Mouse (Mus musculus) heart, embryonic 12.5 days (tissue): ENCODE results near the gene Uqcc1. TPM values are rescaled to one million over a fixed set of nuclear protein-coding genes. Genes with fewer than 3 reads are reported as not detected.
"Not testable (repeated sequence)": the region's sequence is repeated elsewhere in the genome, so short reads cannot be mapped to it uniquely, and the experiment has no call there.

Source experiments
- ATAC-seq: fragments of 200-750 bp; cut with Nextera tagmentation; 2 replicates; pipeline ENCODE4 v1.8.0; 2017; ENCODE audit warnings: moderate TSS enrichment, moderate library complexity; ENCODE audit not compliant: insufficient number of reproducible peaks, low FRiP score
- H3K27ac ChIP-seq: fragments of 300-500 bp; sonication (generic); 2 replicates; pipeline ENCODE4 v1.5.1; 2016; ENCODE audit warnings: mild to moderate bottlenecking, moderate library complexity; ENCODE audit not compliant: poor library complexity, severe bottlenecking
- H3K27me3 ChIP-seq: fragments of 300-500 bp; sonication (generic); replicated peaks from 2 replicates; pipeline ENCODE4 v1.6.1; 2016; ENCODE audit warnings: mild to moderate bottlenecking, moderate library complexity
- H3K36me3 ChIP-seq: fragments of 300-500 bp; sonication (generic); 2 replicates; pipeline ENCODE4 v1.6.1; 2016; ENCODE audit warnings: mild to moderate bottlenecking, moderate library complexity
- H3K4me1 ChIP-seq: fragments of 300-500 bp; sonication (generic); replicated peaks from 2 replicates; pipeline ENCODE4 v1.6.1; 2016; ENCODE audit warnings: mild to moderate bottlenecking
- H3K4me2 ChIP-seq: fragments of 300-500 bp; sonication (generic); 2 replicates; pipeline ENCODE4 v1.6.1; 2016; ENCODE audit warnings: mild to moderate bottlenecking, moderate library complexity
- H3K4me3 ChIP-seq: fragments of 300-500 bp; sonication (generic); 2 replicates; pipeline ENCODE4 v1.5.1; 2016; ENCODE audit warnings: mild to moderate bottlenecking
- H3K9ac ChIP-seq: fragments of 300-500 bp; sonication (generic); 2 replicates; pipeline ENCODE4 v1.6.1; 2016; ENCODE audit warnings: mild to moderate bottlenecking, moderate library complexity
- H3K9me3 ChIP-seq: fragments of 300-500 bp; sonication (generic); replicated peaks from 2 replicates; pipeline ENCODE4 v1.6.1; 2016; ENCODE audit warnings: mild to moderate bottlenecking, moderate library complexity
- WGBS: fragments of 180-500 bp; shearing (Covaris S2); methylation state at CpG from one replicate; pipeline ENCODE4 v1.1.7; 2016; 5-methylcytosine and 5-hydroxymethylcytosine counted together
- polyA plus RNA-seq: library from polyadenylated mRNA; unstranded; fragments of >200 nt; fragmentation: Nextera tagmentation; extraction: Ambion mirVana; gene quantifications from 2 replicates; pipeline ENCODE4 v1.2.1, GENCODE M21; 2016

The Uqcc1 gene
- polyA plus RNA-seq, 1 experiment from 2014 or later = 110 TPM

DNA sequence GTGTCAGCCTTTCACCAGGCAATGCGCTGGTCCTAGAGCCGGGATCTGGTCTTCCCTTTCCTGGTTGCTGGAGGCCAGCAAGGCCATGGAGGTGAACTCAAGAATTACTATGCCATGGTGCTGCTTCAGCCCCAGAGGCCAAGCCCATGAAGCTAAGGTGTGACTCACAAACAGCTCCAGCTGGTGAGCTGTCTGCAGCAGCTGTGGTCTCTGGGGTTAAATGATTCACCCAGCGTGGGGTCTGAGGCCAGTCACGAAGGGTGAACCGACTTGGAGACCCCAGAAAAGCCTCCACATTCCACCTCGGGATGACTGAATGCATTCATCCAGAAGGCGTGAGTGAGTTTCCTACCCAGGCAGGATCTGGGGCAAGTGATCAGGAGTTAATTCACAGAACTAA lies 80.0 kb downstream of the Uqcc1 start:
- no peak for ATAC-seq
- no peaks in the 10 kb centered on the region for H3K4me1 ChIP-seq
- WGBS = 83% methylated on average over 7 of the region's 7 CpGs
- no peak overlapping the region for H3K4me2 ChIP-seq
- no peak overlapping the region for H3K4me3 ChIP-seq
- no peak overlapping the region for H3K9ac ChIP-seq
- H3K36me3 ChIP-seq = peaks cover 88% of the 10 kb centered on the region
- H3K27me3 ChIP-seq = no peaks in the 10 kb centered on the region
- H3K27ac ChIP-seq = no peak overlapping the region
- H3K9me3 ChIP-seq = no peaks in the 10 kb centered on the region

GRCm38 (mm10) chr2:155849464-155849863 lies 80.6 kb downstream of the Uqcc1 start:
- WGBS = 59% methylated on average over 7 of the region's 7 CpGs
- Histone ChIP-seq H3K27ac (no peak overlapping the region), H3K4me3 (no peak overlapping the region), H3K4me1 (no peaks in the 10 kb centered on the region), H3K9me3 (no peaks in the 10 kb centered on the region), H3K9ac (no peak overlapping the region), H3K27me3 (no peaks in the 10 kb centered on the region), H3K4me2 (no peak overlapping the region), H3K36me3 (peaks cover 88% of the 10 kb centered on the region)
- ATAC-seq = no peak

GRCm38 (mm10) chr2:155848291-155848690 lies 81.8 kb downstream of the Uqcc1 start:
- H3K9me3 ChIP-seq = no peaks in the 10 kb centered on the region
- peaks cover 79% of the 10 kb centered on the region for H3K36me3 ChIP-seq
- no peak for ATAC-seq
- no peak overlapping the region for H3K27ac ChIP-seq
- 32% methylated on average over 6 of the region's 6 CpGs for WGBS
- H3K27me3 ChIP-seq = no peaks in the 10 kb centered on the region
- no peak overlapping the region for H3K9ac ChIP-seq
- no peak overlapping the region for H3K4me3 ChIP-seq
- H3K4me1 ChIP-seq = no peaks in the 10 kb centered on the region
- no peak overlapping the region for H3K4me2 ChIP-seq

- no peak overlapping the region for H3K4me2 ChIP-seq
- no peaks in the 10 kb centered on the region for H3K27me3 ChIP-seq
- no peaks in the 10 kb centered on the region for H3K9me3 ChIP-seq
- H3K27ac ChIP-seq = no peak overlapping the region
- ATAC-seq = no peak
- WGBS = 79% methylated on average over 8 of the region's 8 CpGs
- H3K36me3 ChIP-seq = peaks cover 65% of the 10 kb centered on the region
- no peaks in the 10 kb centered on the region for H3K4me1 ChIP-seq
- no peak overlapping the region for H3K4me3 ChIP-seq
- no peak overlapping the region for H3K9ac ChIP-seq
Observed at GRCm38 (mm10) chr2:155846930-155847329, 83.2 kb downstream of the Uqcc1 start.

GRCm38 (mm10) chr2:155838961-155839360 lies 91.1 kb downstream of the Uqcc1 start:
- Histone ChIP-seq H3K9ac (no peak overlapping the region), H3K4me3 (no peak overlapping the region), H3K27ac (no peak overlapping the region), H3K4me2 (no peak overlapping the region), H3K36me3 (no peaks in the 10 kb centered on the region), H3K27me3 (peaks cover 24% of the 10 kb centered on the region), H3K9me3 (no peaks in the 10 kb centered on the region), H3K4me1 (no peaks in the 10 kb centered on the region)
- ATAC-seq = no peak
- 74% methylated on average over 4 of the region's 4 CpGs for WGBS

GRCm38 (mm10) chr2:155837961-155838360 lies 92.1 kb downstream of the Uqcc1 start:
- no peak overlapping the region for H3K4me3 ChIP-seq
- ATAC-seq = no peak
- H3K4me2 ChIP-seq = no peak overlapping the region
- H3K9me3 ChIP-seq = no peaks in the 10 kb centered on the region
- 38% methylated on average over 3 of the region's 3 CpGs for WGBS
- H3K4me1 ChIP-seq = no peaks in the 10 kb centered on the region
- H3K27ac ChIP-seq = no peak overlapping the region
- no peak overlapping the region for H3K9ac ChIP-seq
- no peaks in the 10 kb centered on the region for H3K36me3 ChIP-seq
- H3K27me3 ChIP-seq = peaks cover 28% of the 10 kb centered on the region

DNA sequence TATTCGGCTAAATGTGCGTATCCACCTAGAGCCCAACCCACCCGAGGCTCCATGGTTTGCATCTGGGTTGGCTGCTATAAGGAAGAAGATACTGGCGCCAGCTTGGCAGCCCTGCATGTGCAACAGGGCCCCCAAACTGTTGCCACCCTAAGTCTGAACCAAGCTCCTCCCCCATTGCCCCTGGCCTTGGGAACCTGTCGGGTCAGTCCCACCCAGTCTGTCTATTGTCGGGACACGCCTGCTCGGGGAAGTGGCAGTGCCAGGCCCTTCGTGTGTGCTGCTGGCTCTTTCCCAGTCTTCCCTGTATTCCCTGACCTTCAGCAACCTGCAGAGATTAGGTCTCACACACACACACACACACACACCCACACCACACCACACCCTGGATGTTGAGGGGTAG lies 95.4 kb downstream of the Uqcc1 start, which contains the start of gene Fam83c:
TSS of gene Fam83c (minus strand) at position 123 of the 400 bp plus-strand sequence.
- no peak within 1 kb of the TSS for H3K27ac ChIP-seq
- no peaks in the 10 kb centered on the region for H3K4me1 ChIP-seq
- H3K9me3 ChIP-seq = no peaks in the 10 kb centered on the region
- ATAC-seq = no peak
- H3K36me3 ChIP-seq = no peaks in the 10 kb centered on the region
- 53% methylated on average over 9 of the region's 9 CpGs for WGBS
- no peak within 1 kb of the TSS for H3K4me3 ChIP-seq
- H3K27me3 ChIP-seq = peaks cover 25% of the 10 kb centered on the region
- no peak within 1 kb of the TSS for H3K4me2 ChIP-seq
- no peak within 1 kb of the TSS for H3K9ac ChIP-seq

- 67% methylated on average over 1 of the region's 1 CpGs for WGBS
- not testable (repeated sequence) for ATAC-seq, H3K4me3 ChIP-seq, H3K9me3 ChIP-seq, H3K36me3 ChIP-seq, H3K4me1 ChIP-seq, H3K27ac ChIP-seq, H3K4me2 ChIP-seq, H3K9ac ChIP-seq
- peaks cover 25% of the 10 kb centered on the region for H3K27me3 ChIP-seq
Observed at GRCm38 (mm10) chr2:155832087-155832486, 98.0 kb downstream of the Uqcc1 start.

GRCm38 (mm10) chr2:155831302-155831701 lies 98.8 kb downstream of the Uqcc1 start:
- H3K4me2 ChIP-seq = no peak overlapping the region
- no peak for ATAC-seq
- H3K36me3 ChIP-seq = no peaks in the 10 kb centered on the region
- no peak overlapping the region for H3K27ac ChIP-seq
- H3K27me3 ChIP-seq = peaks cover 25% of the 10 kb centered on the region
- 55% methylated on average over 9 of the region's 9 CpGs for WGBS
- peaks cover 9% of the 10 kb centered on the region for H3K4me1 ChIP-seq
- H3K9ac ChIP-seq = no peak overlapping the region
- H3K9me3 ChIP-seq = no peaks in the 10 kb centered on the region
- no peak overlapping the region for H3K4me3 ChIP-seq

DNA sequence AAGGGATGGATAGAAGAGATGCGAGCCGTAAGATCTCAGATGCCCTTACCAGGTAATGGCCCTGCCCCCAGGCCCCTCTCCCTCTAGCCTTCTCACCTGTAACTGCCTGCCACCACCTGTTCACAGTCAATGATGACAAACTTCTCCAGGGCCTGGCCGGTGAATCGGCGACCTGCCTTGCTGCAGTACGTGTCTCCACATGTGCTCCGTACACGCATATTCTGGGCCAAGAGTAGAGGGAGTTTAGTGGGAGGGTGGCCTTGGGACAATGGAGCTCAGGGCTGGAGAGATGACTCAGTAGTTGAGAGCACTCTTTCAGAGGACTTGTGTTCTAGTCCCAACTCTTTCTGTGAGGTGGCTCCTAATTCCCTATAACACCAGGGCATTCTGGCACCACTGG lies 99.3 kb downstream of the Uqcc1 start:
- Histone ChIP-seq H3K4me1 (peaks cover 10% of the 10 kb centered on the region), H3K27me3 (peaks cover 24% of the 10 kb centered on the region), H3K9me3 (no peaks in the 10 kb centered on the region), H3K4me2 (no peak overlapping the region), H3K4me3 (no peak overlapping the region), H3K36me3 (no peaks in the 10 kb centered on the region), H3K9ac (no peak overlapping the region), H3K27ac (no peak overlapping the region)
- no peak for ATAC-seq
- WGBS = 83% methylated on average over 8 of the region's 8 CpGs

DNA sequence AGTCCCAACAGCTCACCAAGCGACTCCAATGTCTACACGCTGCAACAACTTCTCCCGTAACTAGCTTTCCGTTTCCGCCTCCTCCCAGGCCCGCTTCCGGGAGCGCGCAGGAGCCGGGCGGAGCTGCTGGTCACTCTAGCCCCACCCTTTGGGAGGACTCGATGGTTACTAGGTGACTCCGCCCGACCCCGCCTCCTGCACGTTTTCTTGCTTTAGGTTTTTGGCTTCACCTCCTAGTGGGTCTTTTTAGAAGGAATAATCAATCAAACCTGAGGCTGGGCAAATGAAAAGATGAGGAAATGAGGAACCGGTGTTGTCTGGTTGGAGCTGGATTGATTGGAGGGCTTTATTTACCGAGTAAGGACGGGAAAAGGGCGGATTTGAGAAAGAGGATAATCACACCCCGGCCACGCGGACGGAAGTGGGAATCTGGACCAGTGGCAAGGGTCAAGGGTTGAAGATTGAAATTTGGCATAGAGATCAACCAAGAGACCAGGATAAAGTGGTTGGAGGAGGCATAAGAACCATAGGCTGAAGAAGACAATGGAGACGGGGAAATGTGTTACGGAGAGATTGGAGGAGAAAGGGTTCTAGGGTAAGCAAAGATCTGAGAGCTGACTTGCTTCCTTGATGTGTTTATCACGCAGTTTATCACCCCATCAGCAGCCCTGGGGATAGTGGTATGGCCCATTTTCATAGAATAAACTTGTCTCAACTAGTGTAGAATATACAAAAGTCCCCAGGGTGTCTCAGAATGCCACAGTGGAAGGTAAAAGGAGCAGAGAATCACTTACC lies 103.3 kb downstream of the Uqcc1 start, which contains the start of gene Eif6:
TSS of gene Eif6 (minus strand) at position 296 of the 795 bp plus-strand sequence.
- Histone ChIP-seq H3K27ac (peak within 1 kb of the TSS; percentile 73), H3K27me3 (no peaks in the 10 kb centered on the region), H3K4me1 (peaks cover 18% of the 10 kb centered on the region), H3K9me3 (no peaks in the 10 kb centered on the region), H3K36me3 (peaks cover 22% of the 10 kb centered on the region), H3K9ac (peak within 1 kb of the TSS; percentile 88), H3K4me3 (peak within 1 kb of the TSS; percentile 83), H3K4me2 (peak within 1 kb of the TSS; percentile 79)
- peak; percentile 92 for ATAC-seq
- 3% methylated on average over 27 of the region's 27 CpGs for WGBS
